Mouse (Mus musculus) urinary bladder, postnatal 4 days (tissue): ENCODE data around the gene Grwd1.

Experiments
- DNase-seq, 2 experiments: peaks; one replicate each; pipeline ENCODE4 v3.0.0; 2021 to 2022; ENCODE audit warnings: low spot score in 2 of 2

Gene Grwd1

GRCm38 (mm10) chr7:45842950-45843744 is 12.4 kb upstream of the Grwd1 start:
- no peak for DNase-seq

- DNase-seq, result no peak
Observed at GRCm38 (mm10) chr7:45833924-45834323, 3.2 kb upstream of the Grwd1 start.

GRCm38 (mm10) chr7:45833148-45833790 is 2.5 kb upstream of the Grwd1 start:
- DNase-seq, result no peak

- no peak for DNase-seq
Observed at GRCm38 (mm10) chr7:45832428-45832827, 1.7 kb upstream of the Grwd1 start.

- no peak for DNase-seq
Observed at GRCm38 (mm10) chr7:45831128-45831525, 383 bp upstream of the Grwd1 start.

GRCm38 (mm10) chr7:45826631-45827030 is 4.1 kb downstream of the Grwd1 start:
- DNase-seq, result no peak

- no peak for DNase-seq
Observed at GRCm38 (mm10) chr7:45824598-45824997, 6.1 kb downstream of the Grwd1 start, which contains the start of gene Kcnj14. TSS of gene Kcnj14 (minus strand) at chr7:45824782.

GRCm38 (mm10) chr7:45820913-45821312 is 9.8 kb downstream of the Grwd1 start:
- no peak for DNase-seq

GRCm38 (mm10) chr7:45819843-45820242 is 10.9 kb downstream of the Grwd1 start:
- DNase-seq, result no peak

GRCm38 (mm10) chr7:45815984-45816351 is 14.8 kb downstream of the Grwd1 start:
- DNase-seq, result no peak

GRCm38 (mm10) chr7:45815323-45815983 is 15.3 kb downstream of the Grwd1 start:
- no peak for DNase-seq

GRCm38 (mm10) chr7:45814841-45815240 is 15.9 kb downstream of the Grwd1 start:
- no peak for DNase-seq

- peak; percentile 97 to 99 for DNase-seq
Observed at GRCm38 (mm10) chr7:45813787-45814779, 16.7 kb downstream of the Grwd1 start, which contains the start of gene Cyth2. TSS of gene Cyth2 (minus strand) at chr7:45814581.

- DNase-seq, result no peak
Observed at GRCm38 (mm10) chr7:45812921-45813320, 17.8 kb downstream of the Grwd1 start.

- DNase-seq, result no peak
Observed at GRCm38 (mm10) chr7:45809276-45810075, 21.3 kb downstream of the Grwd1 start.

GRCm38 (mm10) chr7:45808471-45808870 is 22.3 kb downstream of the Grwd1 start:
- no peak for DNase-seq

- no peak for DNase-seq
Observed at GRCm38 (mm10) chr7:45805941-45806340, 24.8 kb downstream of the Grwd1 start.

- no peak for DNase-seq
Observed at GRCm38 (mm10) chr7:45802551-45802950, 28.2 kb downstream of the Grwd1 start.

GRCm38 (mm10) chr7:45801348-45801747 is 29.4 kb downstream of the Grwd1 start:
- DNase-seq, result peak; percentile 82 to 93

- DNase-seq, result no peak
Observed at GRCm38 (mm10) chr7:45800546-45801204, 30.1 kb downstream of the Grwd1 start.
